Mouse (Mus musculus): Measurements from ENCODE around the gene Rbfox3. TPM values are rescaled to one million over a fixed set of nuclear protein-coding genes. Genes with fewer than 3 reads are reported as not detected.
A peak's percentile ranks its signal among the peaks of the same experiment; 100 is the strongest.

Rbfox3 gene
- polyA plus RNA-seq, 1 experiment = not detected

GRCm38 (mm10) chr11:118481751-118482150 is 429.6 kb downstream of the Rbfox3 start:
- 94% methylated on average over 14 of the region's 14 CpGs for WGBS
- H3K4me3 ChIP-seq (replicated peaks; ENCODE audit: control insufficient read depth, low read depth, low read length) = no peak overlapping the region
- TF ChIP-seq CTCF (IDR thresholded peaks at IDR 0.05; ENCODE audit: control insufficient read depth, insufficient read depth, low read length) (no peak; the same call in 1 of the 2 replicates), POLR2A (IDR thresholded peaks at IDR 0.05; ENCODE audit: borderline replicate concordance, control insufficient read depth, low read depth, low read length) (no peak)
- H3K4me1 ChIP-seq (ENCODE audit: control insufficient read depth, insufficient read depth, low read length) = no peaks in the 10 kb centered on the region; the same call in 1 of the 2 replicates
- no peak overlapping the region for H3K27ac ChIP-seq (ENCODE audit: control insufficient read depth, insufficient read depth, low read depth, low read length, poor library complexity)

- WGBS = 97% methylated on average over 11 of the region's 11 CpGs
- TF ChIP-seq POLR2A (IDR thresholded peaks at IDR 0.05; ENCODE audit: borderline replicate concordance, control insufficient read depth, low read depth, low read length) (no peak), CTCF (IDR thresholded peaks at IDR 0.05; ENCODE audit: control insufficient read depth, insufficient read depth, low read length) (no peak)
These were observed 430.2 kb downstream of the Rbfox3 start for GRCm38 (mm10) chr11:118481231-118481630.

GRCm38 (mm10) chr11:118479776-118480175 is 431.6 kb downstream of the Rbfox3 start:
- Histone ChIP-seq H3K4me1 (ENCODE audit: control insufficient read depth, insufficient read depth, low read length) (no peaks in the 10 kb centered on the region; the same call in 1 of the 2 replicates), H3K27ac (ENCODE audit: control insufficient read depth, insufficient read depth, low read depth, low read length, poor library complexity) (no peak overlapping the region), H3K4me3 (replicated peaks; ENCODE audit: control insufficient read depth, low read depth, low read length) (no peak overlapping the region)
- TF ChIP-seq POLR2A (IDR thresholded peaks at IDR 0.05; ENCODE audit: borderline replicate concordance, control insufficient read depth, low read depth, low read length) (no peak), CTCF (IDR thresholded peaks at IDR 0.05; ENCODE audit: control insufficient read depth, insufficient read depth, low read length) (no peak)
- 83% methylated on average over 12 of the region's 12 CpGs for WGBS

More at GRCm38 (mm10) chr11:118481231-118481630, 430.2 kb downstream of the Rbfox3 start:
- no peaks in the 10 kb centered on the region; the same call in 1 of the 2 replicates for H3K4me1 ChIP-seq (ENCODE audit: control insufficient read depth, insufficient read depth, low read length)
- no peak overlapping the region for H3K4me3 ChIP-seq (replicated peaks; ENCODE audit: control insufficient read depth, low read depth, low read length)
- no peak overlapping the region for H3K27ac ChIP-seq (ENCODE audit: control insufficient read depth, insufficient read depth, low read depth, low read length, poor library complexity)

- H3K4me1 ChIP-seq (ENCODE audit: control insufficient read depth, insufficient read depth, low read length) = no peaks in the 10 kb centered on the region; the same call in 1 of the 2 replicates
- peak; percentile 92 for TF ChIP-seq POLR2A (IDR thresholded peaks at IDR 0.05; ENCODE audit: borderline replicate concordance, control insufficient read depth, low read depth, low read length)
- TF ChIP-seq CTCF (IDR thresholded peaks at IDR 0.05; ENCODE audit: control insufficient read depth, insufficient read depth, low read length) = no peak
- WGBS = 1% methylated on average over 57 of the region's 57 CpGs
- peak within 1 kb of the TSS; percentile 56; the same call in 1 of the 2 replicates for H3K27ac ChIP-seq (ENCODE audit: control insufficient read depth, insufficient read depth, low read depth, low read length, poor library complexity)
- H3K4me3 ChIP-seq (replicated peaks; ENCODE audit: control insufficient read depth, low read depth, low read length) = peak within 1 kb of the TSS; percentile 94
These were observed 434.7 kb downstream of the Rbfox3 start, which contains the start of gene Engase for GRCm38 (mm10) chr11:118476396-118477373. Engase (plus strand) TSS chr11:118476829.

- H3K4me3 ChIP-seq (replicated peaks; ENCODE audit: control insufficient read depth, low read depth, low read length) = no peak overlapping the region
- 84% methylated on average over 7 of the region's 7 CpGs for WGBS
- no peak overlapping the region for H3K27ac ChIP-seq (ENCODE audit: control insufficient read depth, insufficient read depth, low read depth, low read length, poor library complexity)
- no peak for TF ChIP-seq POLR2A (IDR thresholded peaks at IDR 0.05; ENCODE audit: borderline replicate concordance, control insufficient read depth, low read depth, low read length)
- no peak for TF ChIP-seq CTCF (IDR thresholded peaks at IDR 0.05; ENCODE audit: control insufficient read depth, insufficient read depth, low read length)
- H3K4me1 ChIP-seq (ENCODE audit: control insufficient read depth, insufficient read depth, low read length) = no peaks in the 10 kb centered on the region; the same call in 1 of the 2 replicates
These were observed 435.8 kb downstream of the Rbfox3 start for GRCm38 (mm10) chr11:118475496-118476083.

- WGBS = 24% methylated on average over 6 of the region's 6 CpGs
- Histone ChIP-seq H3K4me3 (replicated peaks; ENCODE audit: control insufficient read depth, low read depth, low read length) (no peak overlapping the region), H3K27ac (ENCODE audit: control insufficient read depth, insufficient read depth, low read depth, low read length, poor library complexity) (no peak overlapping the region), H3K4me1 (ENCODE audit: control insufficient read depth, insufficient read depth, low read length) (peaks cover 4% of the 10 kb centered on the region; the same call in 1 of the 2 replicates)
- TF ChIP-seq POLR2A (IDR thresholded peaks at IDR 0.05; ENCODE audit: borderline replicate concordance, control insufficient read depth, low read depth, low read length) (no peak), CTCF (IDR thresholded peaks at IDR 0.05; ENCODE audit: control insufficient read depth, insufficient read depth, low read length) (no peak)
These were observed 437.4 kb downstream of the Rbfox3 start for GRCm38 (mm10) chr11:118473842-118474500.

- no peak for TF ChIP-seq POLR2A (IDR thresholded peaks at IDR 0.05; ENCODE audit: borderline replicate concordance, control insufficient read depth, low read depth, low read length)
- no peak for TF ChIP-seq CTCF (IDR thresholded peaks at IDR 0.05; ENCODE audit: control insufficient read depth, insufficient read depth, low read length)
- peaks cover 4% of the 10 kb centered on the region; the same call in 1 of the 2 replicates for H3K4me1 ChIP-seq (ENCODE audit: control insufficient read depth, insufficient read depth, low read length)
- WGBS = 61% methylated on average over 1 of the region's 1 CpGs
- no peak overlapping the region for H3K27ac ChIP-seq (ENCODE audit: control insufficient read depth, insufficient read depth, low read depth, low read length, poor library complexity)
- H3K4me3 ChIP-seq (replicated peaks; ENCODE audit: control insufficient read depth, low read depth, low read length) = no peak overlapping the region
These were observed 438.2 kb downstream of the Rbfox3 start for GRCm38 (mm10) chr11:118473161-118473560.
